Mouse (Mus musculus): ENCODE results near the gene Gkn3. TPM values are rescaled to one million over a fixed set of nuclear protein-coding genes. Genes with fewer than 3 reads are reported as not detected.

The Gkn3 gene
- total RNA-seq (2022): 1 to 10 TPM; 3.6 to 8.7 (median 5.3) TPM

GRCm38 (mm10) chr6:87388877-87389276, at the start of gene Gkn3:
TSS of gene Gkn3 (minus strand) at chr6:87388935.
- DNase-seq (ENCODE audit: low spot score in 2 of 2): no peak

- DNase-seq (ENCODE audit: low spot score in 2 of 2): no peak
Measured at GRCm38 (mm10) chr6:87436745-87437144, 48.0 kb upstream of the Gkn3 start.

- no peak for DNase-seq (ENCODE audit: low spot score in 2 of 2)
Measured at GRCm38 (mm10) chr6:87435791-87436190, 47.1 kb upstream of the Gkn3 start.

- DNase-seq (ENCODE audit: low spot score in 2 of 2): no peak
Measured at GRCm38 (mm10) chr6:87428487-87429044, 39.8 kb upstream of the Gkn3 start, which contains the start of gene Bmp10. TSS of gene Bmp10 (plus strand) at chr6:87428994.

- DNase-seq (ENCODE audit: low spot score in 2 of 2): no peak
Measured at GRCm38 (mm10) chr6:87427616-87428015, 38.9 kb upstream of the Gkn3 start.

- DNase-seq (ENCODE audit: low spot score in 2 of 2): no peak
Measured at GRCm38 (mm10) chr6:87426954-87427353, 38.2 kb upstream of the Gkn3 start.

GRCm38 (mm10) chr6:87424037-87424816, 35.5 kb upstream of the Gkn3 start:
- no peak for DNase-seq (ENCODE audit: low spot score in 2 of 2)

GRCm38 (mm10) chr6:87422304-87422703, 33.6 kb upstream of the Gkn3 start:
- no peak for DNase-seq (ENCODE audit: low spot score in 2 of 2)

- DNase-seq (ENCODE audit: low spot score in 2 of 2): no peak
Measured at GRCm38 (mm10) chr6:87412011-87412410, 23.3 kb upstream of the Gkn3 start.

- no peak for DNase-seq (ENCODE audit: low spot score in 2 of 2)
Measured at GRCm38 (mm10) chr6:87401456-87401855, 12.7 kb upstream of the Gkn3 start.

- DNase-seq (ENCODE audit: low spot score in 2 of 2): no peak
Measured at GRCm38 (mm10) chr6:87399886-87400566, 11.3 kb upstream of the Gkn3 start.

GRCm38 (mm10) chr6:87399137-87399536, 10.4 kb upstream of the Gkn3 start:
- DNase-seq (ENCODE audit: low spot score in 2 of 2): peak in 1 of 2 experiments; percentile 77

- DNase-seq (ENCODE audit: low spot score in 2 of 2): no peak
Measured at GRCm38 (mm10) chr6:87394783-87395182, 6.0 kb upstream of the Gkn3 start.

GRCm38 (mm10) chr6:87393466-87394205, 4.9 kb upstream of the Gkn3 start:
- DNase-seq (ENCODE audit: low spot score in 2 of 2): no peak

- DNase-seq (ENCODE audit: low spot score in 2 of 2): no peak
Measured at GRCm38 (mm10) chr6:87389455-87389989, 787 bp upstream of the Gkn3 start.

GRCm38 (mm10) chr6:87386681-87387080, 2.1 kb downstream of the Gkn3 start:
- no peak for DNase-seq (ENCODE audit: low spot score in 2 of 2)

- DNase-seq (ENCODE audit: low spot score in 2 of 2): peak in 1 of 2 experiments; percentile 49
Measured at GRCm38 (mm10) chr6:87386203-87386602, 2.5 kb downstream of the Gkn3 start.

- DNase-seq (ENCODE audit: low spot score in 2 of 2): peak in 1 of 2 experiments; percentile 42
Measured at GRCm38 (mm10) chr6:87384761-87385160, 4.0 kb downstream of the Gkn3 start.

- DNase-seq (ENCODE audit: low spot score in 2 of 2): no peak
Measured at GRCm38 (mm10) chr6:87383926-87384691, 4.6 kb downstream of the Gkn3 start.

GRCm38 (mm10) chr6:87373057-87373456, 15.7 kb downstream of the Gkn3 start, which contains the start of gene Gkn2:
TSS of gene Gkn2 (plus strand) at chr6:87373357.
- no peak for DNase-seq (ENCODE audit: low spot score in 2 of 2)

All from left cerebral cortex, adult 8-10 months (tissue).